Mouse (Mus musculus): ENCODE data around the gene Kdm2b. TPM values are rescaled to one million over a fixed set of nuclear protein-coding genes. Genes with fewer than 3 reads are reported as not detected.

The Kdm2b gene
- polyA plus RNA-seq, 1 experiment from 2014 or later = 31.7 TPM

DNA sequence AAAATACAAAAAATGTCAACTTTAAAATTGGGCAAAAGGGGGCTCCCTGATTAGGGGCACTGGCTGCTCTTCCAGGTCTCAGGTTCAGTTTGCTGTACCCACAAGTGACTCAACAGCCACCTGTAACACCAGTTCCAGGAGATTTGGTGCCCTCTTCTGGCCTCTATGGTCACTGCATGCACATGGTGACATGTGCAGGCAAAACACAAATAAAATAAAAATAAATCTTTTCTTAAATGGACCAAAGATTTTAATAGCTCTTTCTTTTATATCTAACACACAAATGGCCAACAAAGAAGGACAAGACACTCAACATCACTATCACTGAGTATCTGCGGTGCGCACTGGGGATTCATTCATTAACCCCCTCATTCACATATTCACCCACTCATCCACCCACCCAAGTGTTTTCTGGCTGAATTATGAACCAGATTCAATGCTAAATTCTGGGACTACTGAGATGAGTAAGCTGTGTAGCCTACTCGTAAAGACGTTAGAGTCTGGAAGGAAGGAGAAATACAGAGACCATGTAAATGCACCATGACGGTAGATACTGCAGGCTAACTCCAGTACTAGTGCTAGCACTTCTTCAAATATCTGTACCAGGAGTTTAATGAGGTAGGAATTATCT, 95.5 kb downstream of the Kdm2b start:
- H3K36me3 ChIP-seq (ENCODE audit: control insufficient read depth, insufficient read depth, low read length) = no peaks in the 10 kb centered on the region
- no peak overlapping the region for H3K9ac ChIP-seq (ENCODE audit: low read length)
- no peak overlapping the region for H3K4me3 ChIP-seq (ENCODE audit: low read depth, low read length)
- WGBS = 92% methylated on average over 5 of the region's 5 CpGs
- H3K27me3 ChIP-seq (replicated peaks; ENCODE audit: control insufficient read depth, insufficient read depth, low read length) = no peaks in the 10 kb centered on the region
- peaks cover 7% of the 10 kb centered on the region; the same call in 1 of the 2 replicates for H3K4me1 ChIP-seq (replicated peaks; ENCODE audit: control insufficient read depth, insufficient read depth, low read length)
- ATAC-seq (replicated peaks; ENCODE audit: low FRiP score, low TSS enrichment, low read depth) (no peak), DNase-seq (ENCODE audit: low spot score) (peak; percentile 81)
- no peak overlapping the region for H3K27ac ChIP-seq (ENCODE audit: low read depth)
- no peaks in the 10 kb centered on the region for H3K9me3 ChIP-seq (ENCODE audit: control insufficient read depth, low read length)
- no peak overlapping the region for H3K4me2 ChIP-seq (ENCODE audit: low read length)

DNA sequence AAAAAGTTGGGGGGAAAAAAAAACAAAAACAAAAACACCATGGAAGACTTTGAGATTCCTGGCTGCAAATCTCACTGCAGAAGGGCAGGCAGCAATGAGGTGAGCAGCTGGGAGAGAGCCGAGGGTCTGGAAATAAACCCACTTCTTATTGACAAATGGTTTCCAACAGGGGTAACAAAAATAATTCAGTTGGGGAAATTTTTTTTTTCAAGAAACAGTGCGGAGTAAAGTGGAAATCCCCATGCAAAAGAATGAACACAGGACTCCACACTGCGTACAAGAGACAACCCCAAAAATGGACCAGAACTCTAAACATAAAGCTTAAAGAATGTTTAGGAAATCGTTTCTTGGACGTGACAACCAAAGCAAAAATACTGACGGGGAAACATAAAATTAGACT, 96.4 kb downstream of the Kdm2b start:
- H3K4me3 ChIP-seq (ENCODE audit: low read depth, low read length) = no peak overlapping the region
- no peak overlapping the region for H3K9ac ChIP-seq (ENCODE audit: low read length)
- 85% methylated on average over 6 of the region's 6 CpGs for WGBS
- ATAC-seq (replicated peaks; ENCODE audit: low FRiP score, low TSS enrichment, low read depth) = no peak
- DNase-seq (ENCODE audit: low spot score) = no peak
- H3K9me3 ChIP-seq (ENCODE audit: control insufficient read depth, low read length) = no peaks in the 10 kb centered on the region
- no peaks in the 10 kb centered on the region for H3K27me3 ChIP-seq (replicated peaks; ENCODE audit: control insufficient read depth, insufficient read depth, low read length)
- 0 out of 2 replicates have a peak, but pooled peaks cover 1% of the 10 kb centered on the region for H3K36me3 ChIP-seq (ENCODE audit: control insufficient read depth, insufficient read depth, low read length)
- H3K4me1 ChIP-seq (replicated peaks; ENCODE audit: control insufficient read depth, insufficient read depth, low read length) = peaks cover 2% of the 10 kb centered on the region; the same call in 1 of the 2 replicates
- no peak overlapping the region for H3K4me2 ChIP-seq (ENCODE audit: low read length)
- no peak overlapping the region for H3K27ac ChIP-seq (ENCODE audit: low read depth)

DNA sequence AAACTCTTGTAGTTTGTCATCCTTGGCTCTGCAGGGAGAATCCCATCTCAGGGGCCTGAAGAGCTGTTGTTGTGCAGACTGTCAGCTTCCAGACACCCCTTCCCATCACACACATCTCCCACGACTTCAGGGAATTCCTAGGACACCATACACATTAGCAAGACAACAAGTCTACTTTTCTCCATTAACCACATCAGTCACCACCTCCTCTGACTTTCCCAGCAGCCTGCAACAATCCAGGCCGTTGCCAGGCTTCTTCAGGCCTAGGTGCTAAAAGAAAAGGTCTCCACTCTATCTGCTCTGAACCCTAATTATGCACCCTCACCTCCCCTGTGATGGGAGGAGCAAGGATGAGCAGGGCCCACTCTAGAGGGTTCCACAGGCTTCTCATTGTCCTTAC, 99.2 kb downstream of the Kdm2b start:
- no peak for ATAC-seq (replicated peaks; ENCODE audit: low FRiP score, low TSS enrichment, low read depth)
- WGBS = 43% methylated on average over 2 of the region's 2 CpGs

DNA sequence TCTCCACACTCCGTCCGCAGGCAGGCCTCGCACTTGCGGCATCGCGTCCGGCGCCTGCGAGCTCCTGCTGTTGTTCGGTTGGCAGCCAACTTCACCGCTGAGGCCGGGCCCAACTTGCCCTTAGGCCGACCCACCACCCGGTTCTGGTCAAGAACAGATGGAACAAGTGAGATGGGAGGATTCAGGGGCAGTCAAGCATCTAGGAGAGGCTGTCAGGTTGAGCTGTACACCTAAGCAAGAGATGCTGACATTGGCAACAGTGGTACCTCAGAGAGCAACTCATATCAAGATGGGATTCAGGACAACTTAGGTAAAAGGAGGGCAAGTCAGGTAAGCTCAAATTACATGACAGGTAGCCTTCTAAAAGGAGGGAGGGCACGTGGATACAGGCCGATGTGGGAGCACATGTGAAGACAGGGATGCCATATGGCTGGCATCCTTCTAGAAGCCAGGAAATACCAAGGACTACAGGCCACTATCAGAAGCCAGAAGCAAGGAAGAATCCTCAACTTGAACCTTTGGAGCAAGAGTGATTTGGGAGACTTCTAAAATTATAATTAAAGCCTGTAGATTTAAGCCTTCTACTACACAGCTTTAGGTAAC, 100.9 kb downstream of the Kdm2b start:
- Histone ChIP-seq H3K36me3 (ENCODE audit: control insufficient read depth, insufficient read depth, low read length) (0 out of 2 replicates have a peak, but pooled peaks cover 4% of the 10 kb centered on the region), H3K27me3 (replicated peaks; ENCODE audit: control insufficient read depth, insufficient read depth, low read length) (no peaks in the 10 kb centered on the region), H3K9ac (ENCODE audit: low read length) (no peak overlapping the region), H3K27ac (ENCODE audit: low read depth) (no peak overlapping the region), H3K4me2 (ENCODE audit: low read length) (no peak overlapping the region), H3K4me3 (ENCODE audit: low read depth, low read length) (no peak overlapping the region), H3K4me1 (replicated peaks; ENCODE audit: control insufficient read depth, insufficient read depth, low read length) (no peaks in the 10 kb centered on the region), H3K9me3 (ENCODE audit: control insufficient read depth, low read length) (no peaks in the 10 kb centered on the region)
- ATAC-seq (replicated peaks; ENCODE audit: low FRiP score, low TSS enrichment, low read depth) (no peak), DNase-seq (ENCODE audit: low spot score) (no peak)
- 94% methylated on average over 16 of the region's 16 CpGs for WGBS

More for the DNA sequence above, 99.2 kb downstream of the Kdm2b start:
- Histone ChIP-seq H3K27ac (ENCODE audit: low read depth) (no peak overlapping the region), H3K4me2 (ENCODE audit: low read length) (no peak overlapping the region), H3K36me3 (ENCODE audit: control insufficient read depth, insufficient read depth, low read length) (0 out of 2 replicates have a peak, but pooled peaks cover 4% of the 10 kb centered on the region), H3K4me3 (ENCODE audit: low read depth, low read length) (no peak overlapping the region), H3K9me3 (ENCODE audit: control insufficient read depth, low read length) (no peaks in the 10 kb centered on the region), H3K27me3 (replicated peaks; ENCODE audit: control insufficient read depth, insufficient read depth, low read length) (no peaks in the 10 kb centered on the region), H3K4me1 (replicated peaks; ENCODE audit: control insufficient read depth, insufficient read depth, low read length) (no peaks in the 10 kb centered on the region), H3K9ac (ENCODE audit: low read length) (no peak overlapping the region)
- no peak for DNase-seq (ENCODE audit: low spot score)

DNA sequence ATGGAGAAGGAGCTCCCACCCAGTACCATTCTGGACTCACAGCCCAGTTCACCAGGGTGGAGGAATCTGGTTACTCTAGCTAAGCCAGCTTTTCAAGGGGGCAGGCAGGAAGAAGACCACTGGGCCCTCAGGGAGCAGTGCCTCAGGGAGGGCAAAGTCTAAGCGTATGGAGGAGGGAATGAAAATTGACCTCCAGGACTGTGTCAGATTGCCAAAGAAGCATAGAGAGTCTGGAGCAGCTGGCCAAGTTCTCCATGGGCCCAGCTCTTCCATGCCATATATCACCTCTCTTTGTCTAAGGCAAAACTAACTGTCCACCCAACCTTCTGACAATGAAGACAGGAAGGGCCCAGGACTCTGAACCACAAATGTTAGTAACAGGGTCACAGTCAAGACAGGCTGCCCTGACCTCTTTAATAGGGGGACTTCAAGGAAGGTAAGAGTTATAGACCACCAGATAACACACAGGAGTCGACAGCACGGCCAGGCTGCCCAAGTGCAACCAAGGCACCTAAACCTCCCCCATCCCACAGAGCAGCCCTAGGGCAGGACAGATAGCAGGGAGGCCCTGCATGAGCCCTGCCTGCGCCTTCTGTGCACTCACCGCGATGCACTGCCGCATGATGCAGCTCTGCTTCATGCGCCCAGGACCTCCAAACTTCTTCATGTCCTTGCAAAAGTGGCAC, 101.6 kb downstream of the Kdm2b start:
- Histone ChIP-seq H3K27ac (ENCODE audit: low read depth) (no peak overlapping the region), H3K4me1 (replicated peaks; ENCODE audit: control insufficient read depth, insufficient read depth, low read length) (no peaks in the 10 kb centered on the region), H3K9ac (ENCODE audit: low read length) (no peak overlapping the region), H3K4me3 (ENCODE audit: low read depth, low read length) (no peak overlapping the region), H3K9me3 (ENCODE audit: control insufficient read depth, low read length) (no peaks in the 10 kb centered on the region), H3K36me3 (ENCODE audit: control insufficient read depth, insufficient read depth, low read length) (peaks cover 5% of the 10 kb centered on the region), H3K4me2 (ENCODE audit: low read length) (no peak overlapping the region), H3K27me3 (replicated peaks; ENCODE audit: control insufficient read depth, insufficient read depth, low read length) (no peaks in the 10 kb centered on the region)
- WGBS = 73% methylated on average over 8 of the region's 8 CpGs
- ATAC-seq (replicated peaks; ENCODE audit: low FRiP score, low TSS enrichment, low read depth) (no peak), DNase-seq (ENCODE audit: low spot score) (no peak)

DNA sequence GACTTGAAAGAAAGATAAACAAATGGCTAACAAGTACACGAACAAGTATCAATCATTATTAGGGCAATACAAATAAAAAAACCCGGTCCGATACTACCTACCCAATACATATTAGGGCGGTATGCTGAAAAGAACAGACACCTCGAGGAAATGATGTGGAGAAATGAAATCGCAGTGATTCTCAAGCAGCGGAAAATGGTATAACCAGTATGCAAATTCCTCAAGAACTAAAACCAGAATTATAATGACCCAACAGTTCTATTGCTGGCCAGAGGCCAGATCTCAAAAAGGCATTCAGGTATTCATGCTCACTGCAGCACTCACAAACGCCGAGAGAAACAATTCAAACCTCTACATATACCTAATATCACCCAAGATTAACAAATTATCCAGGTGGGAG, 102.6 kb downstream of the Kdm2b start:
- H3K9ac ChIP-seq (ENCODE audit: low read length) = no peak overlapping the region
- no peaks in the 10 kb centered on the region for H3K4me1 ChIP-seq (replicated peaks; ENCODE audit: control insufficient read depth, insufficient read depth, low read length)
- H3K36me3 ChIP-seq (ENCODE audit: control insufficient read depth, insufficient read depth, low read length) = peaks cover 12% of the 10 kb centered on the region
- H3K4me2 ChIP-seq (ENCODE audit: low read length) = no peak overlapping the region
- DNase-seq (ENCODE audit: low spot score) = no peak
- H3K9me3 ChIP-seq (ENCODE audit: control insufficient read depth, low read length) = no peaks in the 10 kb centered on the region
- H3K27me3 ChIP-seq (replicated peaks; ENCODE audit: control insufficient read depth, insufficient read depth, low read length) = no peaks in the 10 kb centered on the region
- no peak overlapping the region for H3K27ac ChIP-seq (ENCODE audit: low read depth)
- WGBS = 88% methylated on average over 9 of the region's 9 CpGs
- no peak for ATAC-seq (replicated peaks; ENCODE audit: low FRiP score, low TSS enrichment, low read depth)
- H3K4me3 ChIP-seq (ENCODE audit: low read depth, low read length) = no peak overlapping the region

DNA sequence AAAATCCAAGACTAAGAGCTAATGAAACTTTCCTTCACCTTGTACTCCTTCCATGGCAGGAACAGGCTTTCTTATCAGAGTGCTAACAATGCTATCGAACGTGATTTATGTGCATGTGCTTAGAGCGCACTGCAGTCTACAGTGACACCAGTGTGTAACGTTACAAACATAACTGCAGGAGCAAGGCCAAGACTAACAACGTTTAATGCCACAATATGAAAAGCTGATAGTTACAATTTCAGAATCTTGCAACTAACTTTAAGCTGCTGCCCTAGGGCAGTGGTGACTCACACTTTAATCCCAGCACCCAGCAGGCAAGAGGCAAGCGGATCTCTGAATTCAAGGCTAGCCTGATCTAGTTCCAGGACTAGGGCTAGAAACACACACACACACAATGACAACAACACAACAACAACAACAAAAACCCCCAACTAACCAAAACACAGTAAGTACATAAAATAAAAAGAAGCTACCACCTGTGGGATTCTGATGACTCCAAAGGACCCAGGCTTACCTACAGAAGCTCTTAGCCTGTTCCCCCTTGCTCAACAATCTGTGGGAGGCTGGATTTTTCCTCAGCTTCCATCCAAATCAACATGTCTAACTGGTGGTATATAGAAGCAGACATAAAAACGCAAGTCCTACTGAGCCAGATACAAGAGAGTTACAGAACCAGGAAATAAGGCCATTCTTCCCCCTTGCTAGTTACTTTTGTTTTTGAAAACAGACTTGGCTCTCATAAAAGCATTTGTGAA, 104.9 kb downstream of the Kdm2b start:
- no peak for DNase-seq (ENCODE audit: low spot score)
- Histone ChIP-seq H3K4me3 (ENCODE audit: low read depth, low read length) (no peak overlapping the region), H3K27ac (ENCODE audit: low read depth) (no peak overlapping the region), H3K27me3 (replicated peaks; ENCODE audit: control insufficient read depth, insufficient read depth, low read length) (no peaks in the 10 kb centered on the region), H3K36me3 (ENCODE audit: control insufficient read depth, insufficient read depth, low read length) (peaks cover 28% of the 10 kb centered on the region), H3K4me2 (ENCODE audit: low read length) (no peak overlapping the region), H3K9ac (ENCODE audit: low read length) (no peak overlapping the region), H3K4me1 (replicated peaks; ENCODE audit: control insufficient read depth, insufficient read depth, low read length) (no peaks in the 10 kb centered on the region), H3K9me3 (ENCODE audit: control insufficient read depth, low read length) (no peaks in the 10 kb centered on the region)
- no peak for ATAC-seq (replicated peaks; ENCODE audit: low FRiP score, low TSS enrichment, low read depth)
- 70% methylated on average over 7 of the region's 7 CpGs for WGBS

DNA sequence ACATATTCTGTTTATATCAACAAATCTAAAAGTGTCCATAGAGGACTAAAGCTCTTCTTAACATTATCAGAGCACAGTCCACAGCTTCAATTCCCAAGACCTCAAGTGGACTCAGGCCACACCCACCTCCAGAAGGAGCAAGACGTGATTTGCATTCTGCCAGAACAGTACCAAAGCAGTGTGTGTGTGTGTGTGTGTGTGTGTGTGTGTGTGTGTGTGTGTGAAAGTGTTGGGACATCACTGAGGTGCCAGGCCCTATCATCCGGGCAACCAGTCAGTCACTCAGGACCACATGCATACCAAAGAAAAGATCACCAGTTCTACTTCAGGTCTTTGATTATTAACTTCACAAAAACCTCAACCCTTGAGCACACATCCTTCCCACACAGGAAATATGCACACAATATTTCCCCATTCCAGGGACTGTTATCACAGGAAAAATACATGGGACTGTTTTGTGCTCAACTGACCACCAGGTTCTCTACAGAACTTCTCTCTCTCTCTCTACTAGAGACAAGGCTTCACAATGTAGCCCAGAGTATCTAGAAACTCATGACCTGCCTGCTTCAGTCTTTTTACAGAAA, 105.9 kb downstream of the Kdm2b start:
- H3K27me3 ChIP-seq (replicated peaks; ENCODE audit: control insufficient read depth, insufficient read depth, low read length) = no peaks in the 10 kb centered on the region
- DNase-seq (ENCODE audit: low spot score) (no peak), ATAC-seq (replicated peaks; ENCODE audit: low FRiP score, low TSS enrichment, low read depth) (no peak)
- H3K4me3 ChIP-seq (ENCODE audit: low read depth, low read length) = no peak overlapping the region
- H3K36me3 ChIP-seq (ENCODE audit: control insufficient read depth, insufficient read depth, low read length) = peaks cover 38% of the 10 kb centered on the region
- H3K4me1 ChIP-seq (replicated peaks; ENCODE audit: control insufficient read depth, insufficient read depth, low read length) = no peaks in the 10 kb centered on the region
- no peak overlapping the region for H3K9ac ChIP-seq (ENCODE audit: low read length)
- no peaks in the 10 kb centered on the region for H3K9me3 ChIP-seq (ENCODE audit: control insufficient read depth, low read length)
- 64% methylated on average over 2 of the region's 2 CpGs for WGBS
- H3K4me2 ChIP-seq (ENCODE audit: low read length) = no peak overlapping the region
- H3K27ac ChIP-seq (ENCODE audit: low read depth) = no peak overlapping the region

Measured in intestine, embryonic 14.5 days (tissue).